Mouse (Mus musculus): ENCODE measurements at regions not wholly inside any gene's neighbourhood (a gene's known extent, or its start where the extent isn't known, plus 50 kb on each side); places are given as distances from the start of the nearest gene placed in this dataset.

- TF ChIP-seq POLR2A (IDR thresholded peaks at IDR 0.05; ENCODE audit: extremely low read depth, insufficient read depth, low read length), result no peak
- TF ChIP-seq CTCF (IDR thresholded peaks at IDR 0.05; ENCODE audit: extremely low read depth, insufficient read depth, low read length), result no peak
Measured at GRCm38 (mm10) chr8:107672691-107673090, 84.4 kb upstream of the Psmd7 start.
